Mouse (Mus musculus) neural tube, embryonic 12.5 days (tissue): Measurements from ENCODE around the gene Pik3r1. TPM values are rescaled to one million over a fixed set of nuclear protein-coding genes. Genes with fewer than 3 reads are reported as not detected.

Experiments
- ATAC-seq: fragments of 200-750 bp; cut with Nextera tagmentation; 2 replicates; pipeline ENCODE4 v1.8.0; 2017; ENCODE audit warnings: low read depth, mild to moderate bottlenecking, moderate TSS enrichment, moderate library complexity; ENCODE audit not compliant: low FRiP score
- H3K27ac ChIP-seq: fragments of 300-500 bp; sonication (generic); 2 replicates; pipeline ENCODE4 v1.5.1; 2016
- H3K27me3 ChIP-seq: fragments of 300-500 bp; sonication (generic); replicated peaks from 2 replicates; pipeline ENCODE4 v1.6.1; 2016; ENCODE audit warnings: mild to moderate bottlenecking
- H3K36me3 ChIP-seq: fragments of 300-500 bp; sonication (generic); 2 replicates; pipeline ENCODE4 v1.6.1; 2016; ENCODE audit warnings: mild to moderate bottlenecking
- H3K4me1 ChIP-seq: fragments of 300-500 bp; sonication (generic); 2 replicates; pipeline ENCODE4 v1.6.1; 2016
- H3K4me2 ChIP-seq: fragments of 300-500 bp; sonication (generic); replicated peaks from 2 replicates; pipeline ENCODE4 v1.6.1; 2016; ENCODE audit warnings: mild to moderate bottlenecking
- H3K4me3 ChIP-seq: fragments of 300-500 bp; sonication (generic); 2 replicates; pipeline ENCODE4 v1.5.1; 2016
- H3K9ac ChIP-seq: fragments of 300-500 bp; sonication (generic); 2 replicates; pipeline ENCODE4 v1.6.1; 2016; ENCODE audit warnings: mild to moderate bottlenecking
- H3K9me3 ChIP-seq: fragments of 300-500 bp; sonication (generic); 2 replicates; pipeline ENCODE4 v1.6.1; 2016; ENCODE audit warnings: mild to moderate bottlenecking
- WGBS: fragments of 180-500 bp; shearing (Covaris S2); methylation state at CpG from one replicate; pipeline ENCODE4 v1.1.7; 2016; 5-methylcytosine and 5-hydroxymethylcytosine counted together
- polyA plus RNA-seq: library from polyadenylated mRNA; unstranded; fragments of >200 nt; fragmentation: Nextera tagmentation; extraction: Ambion mirVana; gene quantifications from 2 replicates; pipeline ENCODE4 v1.2.1, GENCODE M21; 2016

Pik3r1 gene
- polyA plus RNA-seq, 1 experiment from 2014 or later, result 36.9 TPM

DNA sequence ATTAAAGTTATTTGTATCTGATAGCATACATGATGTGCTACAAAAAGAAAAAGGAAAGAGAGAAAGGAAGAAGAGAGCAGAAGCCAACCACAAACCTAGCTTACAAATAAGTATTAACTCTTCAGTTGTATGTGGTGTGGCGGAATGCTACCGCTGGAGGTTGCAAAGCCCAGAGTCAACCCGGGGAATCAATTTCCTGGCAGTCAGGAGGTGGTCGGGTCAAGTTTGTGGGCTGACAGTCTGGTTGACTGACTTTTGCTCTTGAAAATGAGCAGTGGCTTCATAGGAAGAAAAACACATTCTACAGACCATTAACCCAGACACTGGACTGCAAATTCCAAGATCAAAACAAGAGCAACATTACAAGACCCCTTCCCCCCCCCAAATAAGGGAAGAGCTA, 85.6 kb downstream of the Pik3r1 start:
- ATAC-seq, result no peak
- Histone ChIP-seq H3K9me3 (no peaks in the 10 kb centered on the region), H3K4me2 (no peak overlapping the region), H3K27me3 (no peaks in the 10 kb centered on the region), H3K9ac (no peak overlapping the region), H3K4me3 (no peak overlapping the region), H3K4me1 (no peaks in the 10 kb centered on the region), H3K36me3 (peaks cover 44% of the 10 kb centered on the region), H3K27ac (no peak overlapping the region)
- 87% methylated on average over 4 of the region's 4 CpGs for WGBS

- Histone ChIP-seq H3K9ac (no peak overlapping the region), H3K36me3 (peaks cover 27% of the 10 kb centered on the region), H3K27ac (no peak overlapping the region), H3K27me3 (no peaks in the 10 kb centered on the region), H3K4me1 (no peaks in the 10 kb centered on the region), H3K9me3 (no peaks in the 10 kb centered on the region), H3K4me2 (no peak overlapping the region), H3K4me3 (no peak overlapping the region)
- no peak for ATAC-seq
- WGBS, result 95% methylated on average over 1 of the region's 1 CpGs
Observed at GRCm38 (mm10) chr13:101680083-101680482, 87.9 kb downstream of the Pik3r1 start.

GRCm38 (mm10) chr13:101678984-101679383, 89.0 kb downstream of the Pik3r1 start:
- Histone ChIP-seq H3K27me3 (no peaks in the 10 kb centered on the region), H3K36me3 (peaks cover 16% of the 10 kb centered on the region; the same call in 1 of the 2 replicates), H3K27ac (no peak overlapping the region), H3K4me1 (no peaks in the 10 kb centered on the region), H3K9ac (no peak overlapping the region), H3K4me2 (no peak overlapping the region), H3K9me3 (no peaks in the 10 kb centered on the region), H3K4me3 (no peak overlapping the region)
- 85% methylated on average over 1 of the region's 1 CpGs for whole genome bisulfite sequencing
- no peak for ATAC-seq

DNA sequence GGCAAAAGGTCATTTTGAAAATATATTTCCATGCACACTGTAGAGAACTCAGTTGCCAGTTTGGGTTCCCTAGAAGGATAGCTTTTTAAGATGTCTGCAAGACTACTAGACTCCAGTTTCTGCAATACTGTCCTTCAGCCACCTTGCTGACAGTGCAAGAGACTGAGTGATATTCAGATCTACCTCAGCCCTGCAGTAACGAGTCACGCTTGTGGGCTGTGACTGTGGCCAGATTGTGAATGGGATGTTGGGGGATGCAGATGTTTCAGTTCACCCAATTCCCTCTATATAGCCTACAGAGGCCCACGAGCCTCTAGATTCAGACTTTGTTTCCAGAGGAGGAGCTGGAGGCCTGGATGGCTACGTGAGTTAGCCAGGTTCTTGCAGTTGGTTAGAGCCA, 90.0 kb downstream of the Pik3r1 start:
- ATAC-seq, result no peak
- Histone ChIP-seq H3K4me2 (no peak overlapping the region), H3K4me1 (no peaks in the 10 kb centered on the region), H3K9me3 (no peaks in the 10 kb centered on the region), H3K27me3 (no peaks in the 10 kb centered on the region), H3K36me3 (peaks cover 11% of the 10 kb centered on the region; the same call in 1 of the 2 replicates), H3K9ac (no peak overlapping the region), H3K4me3 (no peak overlapping the region), H3K27ac (no peak overlapping the region)
- WGBS, result 91% methylated on average over 4 of the region's 4 CpGs

GRCm38 (mm10) chr13:101673876-101674275, 94.1 kb downstream of the Pik3r1 start:
- no peak overlapping the region for H3K4me2 ChIP-seq
- 84% methylated on average over 3 of the region's 3 CpGs for WGBS
- no peaks in the 10 kb centered on the region for H3K36me3 ChIP-seq
- no peak overlapping the region for H3K4me3 ChIP-seq
- H3K27me3 ChIP-seq, result no peaks in the 10 kb centered on the region
- ATAC-seq, result no peak
- no peak overlapping the region for H3K27ac ChIP-seq
- H3K4me1 ChIP-seq, result no peaks in the 10 kb centered on the region
- H3K9ac ChIP-seq, result no peak overlapping the region
- no peaks in the 10 kb centered on the region for H3K9me3 ChIP-seq

- Histone ChIP-seq H3K9me3 (peaks cover 7% of the 10 kb centered on the region; the same call in 1 of the 2 replicates), H3K27me3 (no peaks in the 10 kb centered on the region), H3K4me2 (no peak overlapping the region), H3K4me3 (no peak overlapping the region), H3K27ac (no peak overlapping the region), H3K36me3 (no peaks in the 10 kb centered on the region), H3K9ac (no peak overlapping the region), H3K4me1 (no peaks in the 10 kb centered on the region)
- ATAC-seq, result no peak
- 64% methylated on average over 3 of the region's 3 CpGs for WGBS
Observed at GRCm38 (mm10) chr13:101668859-101669258, 99.2 kb downstream of the Pik3r1 start.

DNA sequence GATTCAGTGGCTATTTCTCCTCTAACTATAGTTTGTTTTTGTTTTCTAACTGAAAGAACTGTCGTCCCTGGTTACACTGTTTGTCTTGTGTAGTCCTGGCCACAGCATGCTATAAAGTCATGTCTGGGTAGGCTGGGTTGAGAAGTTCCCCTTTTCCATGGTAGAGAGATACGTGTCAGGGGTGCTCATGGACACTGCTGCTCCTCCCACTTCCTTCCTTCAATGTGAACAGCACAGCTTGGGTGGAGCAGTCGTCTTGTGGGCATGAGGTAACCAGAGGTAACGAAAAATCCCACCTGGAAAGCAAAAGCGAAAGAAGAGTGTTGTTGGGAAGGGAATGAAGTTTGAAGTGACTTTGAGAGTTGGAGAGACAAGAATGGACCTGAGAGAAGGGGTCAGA, 104.0 kb downstream of the Pik3r1 start:
- ATAC-seq, result no peak
- 80% methylated on average over 5 of the region's 5 CpGs for WGBS
- Histone ChIP-seq H3K27ac (no peak overlapping the region), H3K4me1 (no peaks in the 10 kb centered on the region), H3K36me3 (no peaks in the 10 kb centered on the region), H3K4me3 (no peak overlapping the region), H3K9ac (no peak overlapping the region), H3K9me3 (peaks cover 7% of the 10 kb centered on the region; the same call in 1 of the 2 replicates), H3K27me3 (no peaks in the 10 kb centered on the region), H3K4me2 (no peak overlapping the region)

GRCm38 (mm10) chr13:101662900-101663299, 105.1 kb downstream of the Pik3r1 start:
- Histone ChIP-seq H3K4me2 (no peak overlapping the region), H3K9me3 (peaks cover 1% of the 10 kb centered on the region; the same call in 1 of the 2 replicates), H3K27ac (no peak overlapping the region), H3K9ac (no peak overlapping the region), H3K36me3 (no peaks in the 10 kb centered on the region), H3K4me3 (no peak overlapping the region), H3K4me1 (no peaks in the 10 kb centered on the region), H3K27me3 (no peaks in the 10 kb centered on the region)
- 92% methylated on average over 1 of the region's 1 CpGs for WGBS
- ATAC-seq, result no peak

GRCm38 (mm10) chr13:101661567-101661966, 106.5 kb downstream of the Pik3r1 start:
- Histone ChIP-seq H3K9me3 (no peaks in the 10 kb centered on the region), H3K4me3 (no peak overlapping the region), H3K36me3 (no peaks in the 10 kb centered on the region), H3K27me3 (no peaks in the 10 kb centered on the region), H3K9ac (no peak overlapping the region), H3K4me1 (no peaks in the 10 kb centered on the region), H3K4me2 (no peak overlapping the region), H3K27ac (no peak overlapping the region)
- no peak for ATAC-seq
- 89% methylated on average over 6 of the region's 6 CpGs for WGBS

GRCm38 (mm10) chr13:101660187-101660586, 107.8 kb downstream of the Pik3r1 start:
- no peaks in the 10 kb centered on the region for H3K27me3 ChIP-seq
- no peaks in the 10 kb centered on the region for H3K4me1 ChIP-seq
- ATAC-seq, result no peak
- 99% methylated on average over 2 of the region's 2 CpGs for WGBS
- no peak overlapping the region for H3K27ac ChIP-seq
- H3K9me3 ChIP-seq, result no peaks in the 10 kb centered on the region
- H3K4me3 ChIP-seq, result no peak overlapping the region
- no peak overlapping the region for H3K4me2 ChIP-seq
- no peaks in the 10 kb centered on the region for H3K36me3 ChIP-seq
- H3K9ac ChIP-seq, result no peak overlapping the region

- no peak for ATAC-seq
- Histone ChIP-seq H3K27me3 (no peaks in the 10 kb centered on the region), H3K9ac (no peak overlapping the region), H3K4me2 (no peak overlapping the region), H3K9me3 (no peaks in the 10 kb centered on the region), H3K4me3 (no peak overlapping the region), H3K4me1 (no peaks in the 10 kb centered on the region), H3K27ac (no peak overlapping the region), H3K36me3 (no peaks in the 10 kb centered on the region)
- 88% methylated on average over 2 of the region's 2 CpGs for WGBS
Observed at GRCm38 (mm10) chr13:101652131-101652530, 115.9 kb downstream of the Pik3r1 start.

DNA sequence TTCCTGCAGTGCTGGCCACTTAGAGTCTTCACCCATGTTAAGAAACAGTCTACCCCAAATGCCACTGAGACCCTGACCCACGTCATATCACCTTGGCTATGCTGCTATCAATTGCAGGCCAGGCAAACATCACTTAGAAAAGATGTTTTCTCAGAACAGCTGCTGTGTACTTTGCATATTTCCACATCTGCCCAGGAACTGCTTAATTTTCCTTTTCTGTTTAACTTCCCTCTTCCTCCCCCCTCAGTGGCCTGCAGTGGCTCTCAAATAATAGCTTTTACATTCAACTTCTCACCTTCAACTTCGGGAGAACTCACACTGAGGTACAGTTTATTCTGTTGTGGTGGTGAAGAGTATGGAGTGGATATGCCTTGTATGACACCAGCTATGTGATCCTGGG, 126.4 kb downstream of the Pik3r1 start:
- Histone ChIP-seq H3K27ac (no peak overlapping the region), H3K4me3 (no peak overlapping the region), H3K36me3 (no peaks in the 10 kb centered on the region), H3K9me3 (no peaks in the 10 kb centered on the region), H3K4me2 (no peak overlapping the region), H3K9ac (no peak overlapping the region), H3K27me3 (no peaks in the 10 kb centered on the region), H3K4me1 (no peaks in the 10 kb centered on the region)
- WGBS, result 90% methylated on average over 2 of the region's 2 CpGs
- no peak for ATAC-seq

GRCm38 (mm10) chr13:101635837-101636236, 132.2 kb downstream of the Pik3r1 start:
- Histone ChIP-seq H3K4me1 (no peaks in the 10 kb centered on the region), H3K4me3 (no peak overlapping the region), H3K36me3 (no peaks in the 10 kb centered on the region), H3K4me2 (no peak overlapping the region), H3K9ac (no peak overlapping the region), H3K9me3 (no peaks in the 10 kb centered on the region), H3K27ac (no peak overlapping the region), H3K27me3 (no peaks in the 10 kb centered on the region)
- 58% methylated on average over 1 of the region's 1 CpGs for WGBS
- ATAC-seq, result no peak
